ENCODE assay signal across 26 mouse cellular contexts in the genomic region with DNA sequence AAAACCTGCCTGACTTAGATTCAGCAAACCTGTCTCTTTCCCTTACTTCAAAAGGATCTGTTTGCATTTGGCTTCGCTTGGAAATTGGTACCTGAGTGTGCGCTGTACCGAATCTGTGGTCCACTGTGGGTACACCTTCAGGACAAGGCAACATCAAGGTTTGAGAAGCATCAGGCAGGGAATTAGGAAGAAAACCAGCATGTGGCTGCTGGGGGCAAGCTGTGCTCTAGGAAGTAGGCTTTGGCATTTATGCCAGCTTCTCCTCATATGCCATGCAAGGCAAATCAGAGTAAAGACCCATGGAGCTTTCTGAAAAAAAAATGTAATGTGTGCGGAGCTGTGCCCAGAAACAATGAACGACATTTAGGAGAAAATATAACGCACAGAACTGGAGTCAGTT.
"Had no signal": no experiment of that assay in that cellular context is flagged by ENCODE, and none has a peak within 500 bp of the region (broad histone marks: within the 10 kb centered on the region; RNA-seq: fewer than 3 reads in every experiment).

No protein-coding gene starts in this region.

- H3K4me3 ChIP-seq: heart, embryonic 10.5 days; heart, embryonic 12.5 days; hindbrain, embryonic 10.5 days; hindbrain, embryonic 12.5 days; intestine, embryonic 15.5 days; layer of hippocampus, adult 2 months; limb, embryonic 10.5 days; limb, embryonic 12.5 days; liver, embryonic 13.5 days; liver, embryonic 15.5 days had no signal

- ATAC-seq: hindbrain, embryonic 16.5 days; inflammation-experienced regulatory T-cells, adult 6 months; intestine, embryonic 15.5 days; intestine, postnatal 0 days; liver, postnatal 0 days had no signal

- H3K27ac ChIP-seq: heart, embryonic 10.5 days; hindbrain, embryonic 10.5 days; hindbrain, embryonic 12.5 days; hindbrain, embryonic 14.5 days; intestine, embryonic 15.5 days; layer of hippocampus, adult 2 months; limb, embryonic 10.5 days; limb, embryonic 12.5 days; liver, embryonic 13.5 days; liver, embryonic 15.5 days had no signal

- DNase-seq: gastrocnemius, postnatal 10 days; gastrocnemius, postnatal 25 days; heart, adult 18-20 months; heart, postnatal 10 days; heart, postnatal 4 days; kidney, adult 18-20 months; kidney, adult 8-10 months; kidney, postnatal 10 days; kidney, postnatal 25 days; kidney, postnatal 4 days; liver; liver, embryonic 13.5 days; liver, postnatal 0 days had no signal
